Mouse (Mus musculus) G1E (cell line): ENCODE data around the gene Supt3.

Experiments used
- GATA1 ChIP-seq: IDR thresholded peaks from 2 replicates; pipeline ENCODE4 v1.6.1; 2012; ENCODE audit warnings: borderline replicate concordance, low read length, inconsistent platforms, mixed read lengths
- TAL1 ChIP-seq: conservative IDR thresholded peaks from 2 replicates; pipeline ENCODE4 v1.6.1; 2012; ENCODE audit warnings: low read depth, low read length, inconsistent platforms, mixed read lengths

- no peak for TF ChIP-seq TAL1
- TF ChIP-seq GATA1: no peak
These were observed 4.4 kb upstream of the Supt3 start for GRCm38 (mm10) chr17:44772576-44772975.
